Mouse (Mus musculus): Measurements from ENCODE around the gene Gm11549.

- TF ChIP-seq CTCF (IDR thresholded peaks at IDR 0.05; ENCODE audit: insufficient read depth, low read length): peak; percentile 96
- TF ChIP-seq POLR2A (IDR thresholded peaks at IDR 0.05; ENCODE audit: borderline replicate concordance, extremely low read depth, low read depth, low read length): no peak
These were observed 26.2 kb downstream of the Gm11549 start for GRCm38 (mm10) chr3:36495436-36495835.
